Mouse (Mus musculus) G1E (cell line): ENCODE results near the gene Uap1.

Source experiments
- CTCF ChIP-seq: IDR thresholded peaks from 2 replicates; pipeline ENCODE4 v1.5.1; 2012; ENCODE audit warnings: low read depth, low read length, inconsistent platforms, mixed read lengths
- GATA1 ChIP-seq: IDR thresholded peaks from 2 replicates; pipeline ENCODE4 v1.6.1; 2012; ENCODE audit warnings: borderline replicate concordance, low read length, inconsistent platforms, mixed read lengths
- POLR2AphosphoS5 ChIP-seq: IDR thresholded peaks from 2 replicates; pipeline ENCODE4 v1.6.1; 2012; ENCODE audit warnings: low read depth, low read length, inconsistent platforms; ENCODE audit not compliant: insufficient replicate concordance
- TAL1 ChIP-seq: conservative IDR thresholded peaks from 2 replicates; pipeline ENCODE4 v1.6.1; 2012; ENCODE audit warnings: low read depth, low read length, inconsistent platforms, mixed read lengths

- TF ChIP-seq CTCF: no peak
- TF ChIP-seq GATA1: no peak
- TF ChIP-seq POLR2AphosphoS5: no peak
- no peak for TF ChIP-seq TAL1
Observed at GRCm38 (mm10) chr1:170223276-170223675, 48.5 kb upstream of the Uap1 start.
